Mouse (Mus musculus) Patski (cell line): ENCODE results near the gene Pnmt. TPM values are rescaled to one million over a fixed set of nuclear protein-coding genes. Genes with fewer than 3 reads are reported as not detected.

Experiments
- ATAC-seq: fragments of 100-300 bp; one replicate; pipeline ENCODE4 v1.8.0; 2021
- CTCF ChIA-PET: fragments of 350-600 bp; sonication (Branson Sonifier 250); formaldehyde crosslinking; loops from one replicate; lab custom pipeline; 2022; ENCODE audit warnings: inconsistent platforms; lab: Charles Lee
- POLR2A ChIA-PET: fragments of 350-600 bp; sonication (Branson Sonifier 250); formaldehyde crosslinking; loops from one replicate; lab custom pipeline; 2022; ENCODE audit warnings: antibody characterized with exemption, inconsistent platforms; lab: Charles Lee
- DNase-seq: peaks from one replicate; pipeline ENCODE4 v3.0.0-alpha.2; 2011; ENCODE audit warnings: low read depth, low spot score
- H3K27me3 ChIP-seq: fragments of 371-371 bp; one replicate; pipeline ENCODE4 v1.5.1; 2021
- CTCF ChIP-seq: fragments of 100-300 bp; IDR thresholded peaks from one replicate; pipeline ENCODE4 v1.5.1; 2021
- in situ Hi-C: fragments of 300-500 bp; cut with MboI; formaldehyde crosslinking; loops from 3 replicates; pipeline ENCODE4 v1.11.1; 2018; ENCODE audit warnings: low pct_unique_long_range_greater_than_20kb, mixed read lengths
- polyA plus RNA-seq: library from polyadenylated mRNA; unstranded; gene quantifications from one replicate; pipeline ENCODE4 v1.2.3, GENCODE M21; 2021

Pnmt gene
- polyA plus RNA-seq, 1 experiment from 2014 or later: not detected

GRCm38 (mm10) chr11:98356625-98357394, 29.4 kb upstream of the Pnmt start:
- ATAC-seq (no peak), DNase-seq (no peak)
- CTCF ChIA-PET: interaction anchor here (0.7 to 7.2 kb wide), 4 partner anchors 8 to 19 kb away, joined by 3 to 75 read pairs (median 4); no protein-coding TSS in a partner anchor
- no peak for TF ChIP-seq CTCF
- POLR2A ChIA-PET: interaction anchor here (0.6 to 1.1 kb wide), 4 partner anchors 16 to 212 kb away, joined by 3 to 13 read pairs (median 4); no protein-coding TSS in a partner anchor
- no peaks in the 10 kb centered on the region for H3K27me3 ChIP-seq
- in situ Hi-C loops: no loop called here

GRCm38 (mm10) chr11:98357396-98358160, 28.7 kb upstream of the Pnmt start:
- no peaks in the 10 kb centered on the region for H3K27me3 ChIP-seq
- in situ Hi-C loops: no loop called here
- no peak for DNase-seq
- ATAC-seq: no peak
- ChIA-PET POLR2A (interaction anchor here (0.9 to 1.8 kb wide), 5 partner anchors 9 to 15 kb away, joined by 3 to 10 read pairs (median 5); partner anchors contain the start of gene Ppp1r1b), CTCF (interaction anchor here (1.5 to 7.2 kb wide), 2 partner anchors 14 kb away, joined by 5 to 75 read pairs; no protein-coding TSS in a partner anchor)
- TF ChIP-seq CTCF: no peak

- H3K27me3 ChIP-seq: no peaks in the 10 kb centered on the region
- ChIA-PET POLR2A (interaction anchor here (0.9 to 1.8 kb wide), 5 partner anchors 9 to 16 kb away, joined by 3 to 10 read pairs (median 5); partner anchors contain the start of gene Ppp1r1b), CTCF (interaction anchor here (0.6 to 7.2 kb wide), 3 partner anchors 14 to 25 kb away, joined by 3 to 75 read pairs (median 5); partner anchors contain the start of gene Tcap)
- no peak for TF ChIP-seq CTCF
- DNase-seq (no peak), ATAC-seq (peak; percentile 47)
- in situ Hi-C loops: no loop called here
These were observed 27.8 kb upstream of the Pnmt start, which contains the start of gene Stard3 for GRCm38 (mm10) chr11:98358161-98359083. Stard3 (plus strand) TSS chr11:98358368.

- ChIA-PET CTCF (interaction anchor here (1.3 to 5.6 kb wide), 4 partner anchors 11 to 28 kb away, joined by 3 to 29 read pairs (median 4); no protein-coding TSS in a partner anchor), POLR2A (interaction anchor here (0.5 kb wide), 1 partner anchor 18 kb away, joined by 3 read pairs; no protein-coding TSS in a partner anchor)
- TF ChIP-seq CTCF: no peak
- in situ Hi-C loops: no loop called here
- H3K27me3 ChIP-seq: no peaks in the 10 kb centered on the region
- ATAC-seq: no peak
- no peak for DNase-seq
These were observed 25.3 kb upstream of the Pnmt start for GRCm38 (mm10) chr11:98360866-98361521.

- DNase-seq (no peak), ATAC-seq (no peak)
- TF ChIP-seq CTCF: no peak
- no peaks in the 10 kb centered on the region for H3K27me3 ChIP-seq
- in situ Hi-C loops: no loop called here
- CTCF ChIA-PET: interaction anchor here (4.3 to 5.6 kb wide), 2 partner anchors 8 to 21 kb away, joined by 25 to 29 read pairs; no protein-coding TSS in a partner anchor
- POLR2A ChIA-PET: interaction anchor here (0.6 to 1.2 kb wide), 2 partner anchors 9 to 48 kb away, joined by 3 to 5 read pairs; no protein-coding TSS in a partner anchor
These were observed 22.4 kb upstream of the Pnmt start for GRCm38 (mm10) chr11:98363817-98364216.

- in situ Hi-C loops: no loop called here
- no peak for ATAC-seq
- CTCF ChIA-PET: interaction anchor here (0.7 to 5.6 kb wide), 3 partner anchors 7 to 22 kb away, joined by 3 to 29 read pairs (median 25); no protein-coding TSS in a partner anchor
- no peaks in the 10 kb centered on the region for H3K27me3 ChIP-seq
- TF ChIP-seq CTCF: no peak
- POLR2A ChIA-PET: interaction anchor here (1.2 kb wide), 1 partner anchor 9 kb away, joined by 3 read pairs; no protein-coding TSS in a partner anchor
- no peak for DNase-seq
These were observed 21.8 kb upstream of the Pnmt start for GRCm38 (mm10) chr11:98364410-98364809.

- POLR2A ChIA-PET: interaction anchor here (2.9 kb wide), 1 partner anchor 8 kb away, joined by 10 read pairs; the partner anchor contains the start of gene Stard3
- TF ChIP-seq CTCF: no peak
- H3K27me3 ChIP-seq: no peaks in the 10 kb centered on the region
- in situ Hi-C loops: no loop called here
- DNase-seq (no peak), ATAC-seq (no peak)
- CTCF ChIA-PET: interaction anchor here (1.4 to 4.3 kb wide), 3 partner anchors 11 to 125 kb away, joined by 4 to 25 read pairs (median 10); no protein-coding TSS in a partner anchor
These were observed 20.0 kb upstream of the Pnmt start for GRCm38 (mm10) chr11:98366290-98366689.

GRCm38 (mm10) chr11:98367171-98367862, 18.9 kb upstream of the Pnmt start:
- in situ Hi-C loops: no loop called here
- ChIA-PET CTCF (interaction anchor here (0.8 to 4.3 kb wide), 5 partner anchors 10 to 127 kb away, joined by 3 to 25 read pairs (median 4); no protein-coding TSS in a partner anchor), POLR2A (interaction anchor here (2.9 kb wide), 1 partner anchor 9 kb away, joined by 10 read pairs; the partner anchor contains the start of gene Stard3)
- TF ChIP-seq CTCF: no peak
- DNase-seq (no peak), ATAC-seq (no peak)
- H3K27me3 ChIP-seq: no peaks in the 10 kb centered on the region
